Mouse (Mus musculus) heart, adult 2 months (tissue): Measurements from ENCODE around the gene Klf8.

ENCODE experiments used
- CTCF ChIP-seq: fragments of 200-600 bp; IDR thresholded peaks from 2 replicates; pipeline ENCODE4 v1.8.1; 2022; ENCODE audit warnings: antibody characterized with exemption, mild to moderate bottlenecking, moderate library complexity
- EP300 ChIP-seq: fragments of 200-500 bp; IDR thresholded peaks from 2 replicates; pipeline ENCODE4 v1.6.1; 2011; ENCODE audit warnings: low read depth, low read length, control low read depth; ENCODE audit not compliant: insufficient read depth
- POLR2A ChIP-seq: fragments of 200-500 bp; IDR thresholded peaks from 2 replicates; pipeline ENCODE4 v1.6.1; 2011; ENCODE audit warnings: mild to moderate bottlenecking, low read depth, low read length, control low read depth; ENCODE audit not compliant: insufficient read depth

DNA sequence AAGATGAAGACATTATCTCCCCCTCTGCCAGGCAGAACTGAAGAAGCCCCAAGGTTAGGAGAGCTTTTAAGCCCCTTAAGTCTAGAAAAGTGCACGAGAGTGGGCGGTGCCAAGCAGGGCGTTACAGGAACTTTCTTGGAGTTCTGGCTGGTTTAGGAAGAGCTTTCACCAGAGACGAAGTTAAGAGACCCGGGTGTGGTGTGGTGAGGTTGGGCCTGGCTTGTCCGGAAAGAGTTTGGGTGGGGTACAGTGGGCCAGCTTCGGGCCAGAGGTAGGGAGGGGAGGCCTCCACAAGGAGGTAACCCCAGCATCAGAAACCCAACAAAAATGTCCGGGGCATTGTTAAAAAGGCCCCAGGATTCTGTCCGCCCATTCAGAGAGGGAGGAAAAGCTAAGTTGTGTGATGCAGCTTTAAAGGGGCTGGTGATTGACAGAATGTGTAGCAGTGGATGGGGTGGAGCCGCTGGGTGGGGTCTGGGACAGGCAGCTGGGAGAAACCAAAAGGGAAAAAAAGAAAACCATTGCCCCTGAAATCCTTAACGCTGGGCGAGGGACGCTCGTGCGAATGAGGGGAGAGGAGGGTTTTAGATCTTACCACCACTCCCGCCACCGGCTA, at the start of gene Klf8:
- no peak for TF ChIP-seq POLR2A
- TF ChIP-seq EP300: no peak
- no peak for TF ChIP-seq CTCF
